Mouse (Mus musculus) thymus, adult 2 months (tissue): ENCODE measurements around the gene Raph1.

ENCODE experiments used
- CTCF ChIP-seq: fragments of 200-500 bp; IDR thresholded peaks from 2 replicates; pipeline ENCODE4 v1.5.1; 2012; ENCODE audit warnings: mild to moderate bottlenecking, control low read depth, low read length, moderate library complexity, borderline replicate concordance; ENCODE audit not compliant: control insufficient read depth, poor library complexity, insufficient read depth; ENCODE audit errors: extremely low read depth
- POLR2A ChIP-seq: fragments of 200-500 bp; IDR thresholded peaks from 2 replicates; pipeline ENCODE4 v1.6.1; 2012; ENCODE audit warnings: mild to moderate bottlenecking, low read length, control low read depth, moderate library complexity; ENCODE audit not compliant: control insufficient read depth, poor library complexity, insufficient read depth; ENCODE audit errors: extremely low read depth

DNA sequence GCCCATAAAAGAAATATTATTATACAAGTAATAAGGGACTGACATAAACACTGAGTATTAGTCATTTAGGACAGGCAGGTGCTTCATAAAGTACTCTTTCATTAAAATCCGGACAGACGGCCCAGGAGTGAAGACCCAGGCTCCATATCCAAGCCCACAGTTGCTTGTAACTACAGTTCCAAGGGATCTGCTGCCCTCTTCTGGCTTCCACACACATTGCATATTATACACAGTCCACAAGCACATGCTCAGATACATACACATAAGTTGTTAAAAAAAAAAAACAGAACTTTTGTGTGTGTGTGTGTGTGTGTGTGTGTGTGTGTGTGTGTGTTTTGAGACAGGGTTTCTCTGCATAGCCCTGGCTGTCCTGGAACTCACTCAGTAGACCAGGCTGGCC, 32.0 kb downstream of the Raph1 start:
- TF ChIP-seq CTCF (no peak), POLR2A (no peak)
